21 mouse cellular contexts compared by ENCODE assay signal in the genomic region with DNA sequence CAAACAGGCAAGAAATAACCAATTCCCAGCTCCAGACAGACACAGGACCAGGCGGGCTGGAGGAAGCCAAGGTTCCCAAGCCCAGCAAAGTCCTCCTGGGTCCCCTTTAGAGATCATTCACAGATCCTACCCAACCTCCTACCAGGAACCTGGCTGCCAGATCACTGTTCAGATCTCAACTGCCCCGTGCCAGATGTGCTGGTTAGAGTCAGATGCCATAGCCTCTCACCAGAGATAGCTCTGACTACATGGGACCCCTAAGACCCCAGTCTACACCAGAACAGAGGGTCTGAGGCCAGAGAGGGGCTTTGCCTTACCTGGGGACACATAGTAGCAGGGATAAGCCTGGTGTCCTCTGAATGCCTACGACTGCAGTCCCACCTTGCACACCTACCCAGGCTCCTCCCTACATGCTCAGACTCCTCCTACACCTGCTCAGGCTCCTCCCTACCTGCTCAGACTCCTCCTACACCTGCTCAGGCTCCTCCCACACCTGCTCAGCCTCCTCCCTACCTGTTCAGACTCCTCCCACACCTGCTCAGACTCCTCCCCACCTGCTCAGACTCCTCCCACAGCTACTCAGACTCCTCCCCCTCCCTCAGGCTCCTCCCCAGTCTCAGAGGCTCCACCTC.
"Had no signal": no experiment of that assay in that cellular context is flagged by ENCODE, and none has a peak within 500 bp of the region (broad histone marks: within the 10 kb centered on the region; RNA-seq: fewer than 3 reads in every experiment).

No protein-coding gene starts in this region.

- H3K4me3 ChIP-seq: midbrain, embryonic 10.5 days; midbrain, embryonic 12.5 days; myocyte; neural tube, embryonic 13.5 days; neural tube, embryonic 15.5 days; stomach, embryonic 15.5 days had no signal

- ATAC-seq: midbrain, embryonic 16.5 days had no signal

- H3K4me2 ChIP-seq: lung, embryonic 14.5 days; midbrain, embryonic 12.5 days; neural tube, embryonic 13.5 days; neural tube, embryonic 15.5 days; stomach, embryonic 15.5 days had no signal

- H3K27ac ChIP-seq: midbrain, embryonic 10.5 days; midbrain, embryonic 12.5 days; neural tube, embryonic 13.5 days; neural tube, embryonic 15.5 days; stomach, embryonic 15.5 days; stomach, postnatal 0 days had no signal

- H3K36me3 ChIP-seq: midbrain, embryonic 10.5 days; midbrain, embryonic 12.5 days; neural tube, embryonic 13.5 days; neural tube, embryonic 15.5 days; stomach, embryonic 15.5 days had no signal

- H3K9ac ChIP-seq: lung, embryonic 14.5 days; midbrain, embryonic 12.5 days; neural tube, embryonic 13.5 days; neural tube, embryonic 15.5 days; stomach, embryonic 15.5 days had no signal

- H3K27me3 ChIP-seq: stomach, embryonic 15.5 days had no signal

- DNase-seq: lung, adult 18-20 months; lung, embryonic 14.5 days; lung, postnatal 10 days; lung, postnatal 4 days; midbrain, embryonic 14.5 days; retina, postnatal 1 day; right cerebral cortex, adult 18-20 months; right cerebral cortex, postnatal 25 days; right cerebral cortex, postnatal 4 days; spleen, adult 18-20 months; thymus, adult 2 months; thymus, postnatal 25 days; thymus, postnatal 4 days had no signal

- H3K9me3 ChIP-seq: midbrain, embryonic 10.5 days; midbrain, embryonic 12.5 days; neural tube, embryonic 13.5 days; neural tube, embryonic 15.5 days; stomach, embryonic 15.5 days had no signal

- H3K4me1 ChIP-seq: midbrain, embryonic 10.5 days; midbrain, embryonic 12.5 days; neural tube, embryonic 13.5 days; neural tube, embryonic 15.5 days; stomach, embryonic 15.5 days had no signal
